Mouse (Mus musculus) CD4-positive helper T cell, adult 2 months (primary cell): Measurements from ENCODE around the gene Mynn.
A peak's percentile ranks its signal among the peaks of the same experiment; 100 is the strongest.

Source experiments
- DNase-seq: peaks from one replicate; pipeline ENCODE4 v3.0.0-alpha.2; 2012; ENCODE audit warnings: low read depth, missing footprints, low spot score

Gene Mynn

GRCm38 (mm10) chr3:30644207-30644606 lies 42.3 kb downstream of the Mynn start, which contains the start of gene Lrriq4:
Gene Lrriq4 (plus strand): TSS chr3:30644507.
- no peak for DNase-seq

- no peak for DNase-seq
These were observed 44.9 kb downstream of the Mynn start for GRCm38 (mm10) chr3:30646761-30647160.

DNA sequence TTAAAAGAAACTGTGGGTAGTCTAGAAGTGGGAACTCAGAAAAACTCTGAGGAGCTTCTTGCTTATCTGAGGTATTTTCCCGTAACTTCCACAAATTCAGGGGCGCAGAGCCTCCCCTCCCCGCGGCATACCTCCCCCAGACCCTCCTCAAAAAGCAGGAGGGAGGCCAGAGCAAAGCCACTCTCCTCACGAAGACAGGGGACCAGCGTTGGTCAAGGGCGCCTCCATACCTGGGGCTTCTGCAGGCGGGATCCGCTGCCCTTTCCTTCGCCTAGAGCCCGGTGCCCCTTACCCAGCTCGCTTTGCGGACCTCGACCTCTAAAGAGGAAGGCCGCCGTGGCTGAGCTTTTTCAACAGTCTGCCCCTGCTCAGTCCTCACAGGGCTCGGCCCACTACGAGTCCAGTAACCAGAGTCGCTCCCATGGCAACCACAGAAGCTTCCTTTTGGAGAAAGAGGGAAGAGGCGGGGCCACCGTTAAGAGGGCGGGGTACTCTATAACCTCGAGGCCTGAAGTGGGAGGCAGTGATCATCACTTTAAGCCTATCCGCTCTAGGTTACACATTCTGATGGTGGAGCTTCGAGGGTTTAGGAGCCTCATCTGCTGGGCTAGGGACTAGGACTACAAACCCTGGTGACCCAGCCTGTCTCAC lies 45.7 kb downstream of the Mynn start, which contains the start of gene Lrrc34:
Gene Lrrc34, minus strand, starts transcription at position 430 of the 651 bp plus-strand sequence.
- DNase-seq = no peak

GRCm38 (mm10) chr3:30648466-30648865 lies 46.6 kb downstream of the Mynn start:
- no peak for DNase-seq

DNA sequence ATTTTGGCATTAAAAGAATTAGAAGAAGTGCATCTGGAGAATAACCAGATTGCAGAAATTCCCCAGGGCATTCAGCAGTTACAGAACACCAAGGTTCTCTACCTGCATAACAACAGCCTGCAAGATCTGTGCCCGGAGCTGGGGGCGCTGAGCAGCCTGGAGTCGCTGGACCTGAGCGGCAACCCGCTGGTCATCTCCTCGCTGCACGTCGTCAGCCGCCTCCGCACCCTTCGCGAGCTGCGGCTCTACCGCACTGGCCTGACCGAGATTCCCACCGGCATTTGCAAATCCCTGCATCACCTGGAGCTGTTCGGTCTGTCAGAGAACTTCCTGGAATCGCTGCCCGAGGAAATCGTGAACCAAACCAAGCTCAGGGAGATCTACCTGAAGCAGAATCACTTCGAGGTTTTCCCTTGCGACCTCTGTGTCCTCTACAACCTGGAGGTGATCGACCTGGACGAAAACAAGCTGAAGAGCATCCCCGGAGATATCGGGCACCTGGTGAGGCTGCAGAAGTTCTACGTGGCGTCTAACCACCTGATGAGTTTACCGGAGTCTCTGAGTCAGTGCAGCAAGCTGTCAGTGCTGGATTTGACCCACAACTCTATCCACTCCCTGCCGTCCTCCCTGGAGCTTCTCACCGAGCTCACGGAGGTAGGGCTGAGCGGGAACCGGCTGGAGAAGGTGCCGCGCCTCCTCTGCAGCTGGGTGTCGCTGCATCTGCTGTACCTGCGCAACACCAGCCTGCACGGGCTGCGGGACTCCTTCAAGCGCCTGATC lies 48.4 kb downstream of the Mynn start:
- peak; percentile 14 for DNase-seq

DNA sequence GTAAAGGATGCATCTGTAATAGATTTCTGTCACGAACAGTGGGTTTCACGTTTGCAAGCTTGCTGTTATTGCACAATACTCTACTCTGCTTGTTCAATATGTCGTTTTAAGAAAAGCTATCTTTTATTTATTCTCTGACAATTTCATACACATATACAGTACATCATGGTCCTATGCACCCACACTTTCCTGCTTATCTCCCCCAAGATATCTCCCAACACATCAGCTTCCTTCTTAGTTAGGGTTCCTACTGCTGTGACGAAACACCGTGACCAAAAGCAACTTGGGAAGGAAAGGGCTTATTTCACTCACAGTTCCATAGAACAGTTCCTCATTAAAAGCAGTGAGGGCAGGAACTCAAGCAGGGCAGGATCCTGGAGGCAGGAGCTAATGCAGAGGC lies 54.1 kb downstream of the Mynn start:
- DNase-seq = no peak

- DNase-seq = no peak
These were observed 56.6 kb downstream of the Mynn start for GRCm38 (mm10) chr3:30658486-30658885.
